Mouse (Mus musculus): ENCODE results near the gene Nfib. TPM values are rescaled to one million over a fixed set of nuclear protein-coding genes. Genes with fewer than 3 reads are reported as not detected.

Gene Nfib
- polyA plus RNA-seq, 1 experiment from 2014 or later: 86.0 TPM

DNA sequence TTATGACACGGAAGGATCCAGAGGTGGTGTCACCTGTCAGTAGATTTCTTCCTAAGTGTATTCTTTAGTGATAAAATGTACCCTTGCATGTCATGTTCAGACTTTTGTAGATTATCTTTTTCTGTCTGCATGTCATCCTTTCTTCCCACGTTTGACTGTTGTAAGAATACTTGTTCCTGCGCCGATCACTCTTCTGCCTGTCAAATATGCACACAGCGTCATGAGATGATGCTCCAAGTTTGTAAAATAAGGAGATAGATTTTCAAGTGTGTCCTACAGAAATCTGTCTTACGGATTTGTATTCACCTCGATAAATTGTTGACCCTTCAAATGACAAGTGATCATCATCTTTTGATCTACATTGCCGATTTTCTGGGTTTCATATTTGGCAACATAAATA, 190.6 kb downstream of the Nfib start:
- Histone ChIP-seq H3K4me2 (ENCODE audit: low read depth, low read length) (no peak overlapping the region), H3K27ac (replicated peaks; ENCODE audit: low read depth, low read length) (no peak overlapping the region), H3K36me3 (ENCODE audit: control insufficient read depth, insufficient read depth, low read length) (no peaks in the 10 kb centered on the region), H3K27me3 (replicated peaks; ENCODE audit: control insufficient read depth, insufficient read depth, low read length) (no peaks in the 10 kb centered on the region), H3K4me3 (ENCODE audit: low read depth, low read length) (no peak overlapping the region), H3K4me1 (ENCODE audit: control insufficient read depth, insufficient read depth, low read length) (peaks cover 23% of the 10 kb centered on the region), H3K9me3 (ENCODE audit: control insufficient read depth, low read length) (no peaks in the 10 kb centered on the region), H3K9ac (ENCODE audit: low read depth, low read length) (no peak overlapping the region)
- DNase-seq (ENCODE audit: low spot score): no peak
- no peak for ATAC-seq (ENCODE audit: low read depth)
- 86% methylated on average over 8 of the region's 8 CpGs for WGBS

DNA sequence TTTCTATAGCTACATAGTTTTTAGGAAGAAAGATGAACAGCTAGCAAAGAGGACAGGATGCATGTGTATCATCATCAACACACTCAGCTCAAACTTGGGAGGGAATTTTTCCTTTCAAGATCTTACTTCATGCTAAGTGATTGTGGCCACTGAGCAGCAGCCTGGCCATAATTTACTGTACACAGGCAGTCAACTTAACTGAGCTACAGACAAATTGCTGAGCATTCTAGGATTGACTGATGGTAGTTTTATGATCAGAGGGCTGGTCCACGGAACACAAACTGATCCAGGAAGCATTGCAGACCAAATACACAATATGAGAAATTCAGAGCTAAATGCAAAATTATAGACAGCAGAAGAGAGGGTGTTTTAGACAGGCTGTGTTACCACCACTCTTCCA, 191.2 kb downstream of the Nfib start:
- ATAC-seq (ENCODE audit: low read depth): no peak
- H3K9ac ChIP-seq (ENCODE audit: low read depth, low read length): no peak overlapping the region
- H3K4me1 ChIP-seq (ENCODE audit: control insufficient read depth, insufficient read depth, low read length): peaks cover 29% of the 10 kb centered on the region
- no peaks in the 10 kb centered on the region for H3K36me3 ChIP-seq (ENCODE audit: control insufficient read depth, insufficient read depth, low read length)
- no peak for DNase-seq (ENCODE audit: low spot score)
- no peaks in the 10 kb centered on the region for H3K9me3 ChIP-seq (ENCODE audit: control insufficient read depth, low read length)
- no peak overlapping the region for H3K27ac ChIP-seq (replicated peaks; ENCODE audit: low read depth, low read length)
- 67% methylated on average over 1 of the region's 1 CpGs for WGBS
- H3K4me3 ChIP-seq (ENCODE audit: low read depth, low read length): no peak overlapping the region
- no peak overlapping the region for H3K4me2 ChIP-seq (ENCODE audit: low read depth, low read length)
- H3K27me3 ChIP-seq (replicated peaks; ENCODE audit: control insufficient read depth, insufficient read depth, low read length): no peaks in the 10 kb centered on the region

DNA sequence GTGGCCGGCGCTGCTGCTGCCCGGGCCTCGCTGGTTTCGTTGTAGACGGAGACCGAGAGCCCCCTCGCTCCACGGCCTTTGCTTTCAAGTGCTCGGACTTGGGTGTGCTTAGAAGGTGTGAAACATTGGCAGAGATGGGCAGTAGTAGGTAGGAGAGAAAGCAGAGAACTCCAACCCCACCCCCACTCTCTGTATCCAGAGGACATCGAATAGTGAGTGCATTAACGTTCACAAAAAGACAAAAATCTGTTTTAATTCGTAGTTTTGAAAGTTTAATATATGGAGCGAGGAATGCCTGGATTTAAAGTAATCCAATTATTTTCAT, 192.2 kb downstream of the Nfib start:
- Histone ChIP-seq H3K27me3 (replicated peaks; ENCODE audit: control insufficient read depth, insufficient read depth, low read length) (no peaks in the 10 kb centered on the region), H3K4me2 (ENCODE audit: low read depth, low read length) (peak overlapping the region; percentile 93), H3K9me3 (ENCODE audit: control insufficient read depth, low read length) (no peaks in the 10 kb centered on the region), H3K36me3 (ENCODE audit: control insufficient read depth, insufficient read depth, low read length) (no peaks in the 10 kb centered on the region), H3K27ac (replicated peaks; ENCODE audit: low read depth, low read length) (peak overlapping the region; percentile 93), H3K4me3 (ENCODE audit: low read depth, low read length) (peak overlapping the region; percentile 51), H3K9ac (ENCODE audit: low read depth, low read length) (peak overlapping the region; percentile 81), H3K4me1 (ENCODE audit: control insufficient read depth, insufficient read depth, low read length) (peaks cover 35% of the 10 kb centered on the region)
- no peak for DNase-seq (ENCODE audit: low spot score)
- WGBS: under 1% methylated on average over 13 of the region's 14 CpGs
- ATAC-seq (ENCODE audit: low read depth): no peak

DNA sequence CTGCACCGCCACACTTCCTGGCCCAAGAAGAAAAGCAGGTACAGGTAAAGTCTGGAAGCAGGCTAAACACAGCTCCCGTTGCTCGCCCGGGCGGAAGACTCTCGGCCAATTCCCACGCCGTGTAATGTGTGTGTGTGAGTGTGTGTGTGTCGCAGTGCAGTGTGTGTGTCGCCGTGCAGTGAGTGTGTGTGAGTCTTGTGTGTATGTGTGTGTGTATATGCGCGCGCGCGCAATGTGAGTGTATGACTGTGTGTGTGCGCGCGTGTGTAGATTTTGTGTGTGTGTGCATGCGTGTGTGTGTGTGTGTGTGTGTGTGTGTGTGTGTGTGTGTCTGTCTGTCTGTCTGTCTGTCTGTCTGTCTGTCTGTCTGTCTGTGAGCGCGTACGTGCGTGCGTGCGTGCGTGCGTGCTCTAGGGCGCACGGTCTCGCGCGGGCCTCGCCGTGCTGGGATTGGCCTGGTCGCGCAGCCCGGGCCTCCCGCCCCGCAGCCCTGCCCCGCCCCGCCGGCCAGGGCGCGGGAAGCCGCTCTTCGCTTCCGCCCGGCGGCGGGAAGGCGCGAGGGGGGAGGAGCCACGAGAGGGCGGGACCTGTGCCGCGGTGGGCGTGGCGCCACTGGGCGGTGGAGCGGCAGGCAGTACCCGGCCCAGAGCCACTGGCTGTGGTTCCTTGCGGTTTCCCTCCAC, 192.7 kb downstream of the Nfib start:
- H3K27me3 ChIP-seq (replicated peaks; ENCODE audit: control insufficient read depth, insufficient read depth, low read length): no peaks in the 10 kb centered on the region
- H3K4me1 ChIP-seq (ENCODE audit: control insufficient read depth, insufficient read depth, low read length): peaks cover 40% of the 10 kb centered on the region
- peak overlapping the region; percentile 93 for H3K4me2 ChIP-seq (ENCODE audit: low read depth, low read length)
- H3K36me3 ChIP-seq (ENCODE audit: control insufficient read depth, insufficient read depth, low read length): no peaks in the 10 kb centered on the region
- DNase-seq (ENCODE audit: low spot score) (peak; percentile 96), ATAC-seq (ENCODE audit: low read depth) (peak; percentile 98)
- peak overlapping the region; percentile 81 for H3K9ac ChIP-seq (ENCODE audit: low read depth, low read length)
- H3K9me3 ChIP-seq (ENCODE audit: control insufficient read depth, low read length): no peaks in the 10 kb centered on the region
- peak overlapping the region; percentile 51 for H3K4me3 ChIP-seq (ENCODE audit: low read depth, low read length)
- WGBS: under 1% methylated on average over 32 of the region's 63 CpGs
- H3K27ac ChIP-seq (replicated peaks; ENCODE audit: low read depth, low read length): peak overlapping the region; percentile 93

DNA sequence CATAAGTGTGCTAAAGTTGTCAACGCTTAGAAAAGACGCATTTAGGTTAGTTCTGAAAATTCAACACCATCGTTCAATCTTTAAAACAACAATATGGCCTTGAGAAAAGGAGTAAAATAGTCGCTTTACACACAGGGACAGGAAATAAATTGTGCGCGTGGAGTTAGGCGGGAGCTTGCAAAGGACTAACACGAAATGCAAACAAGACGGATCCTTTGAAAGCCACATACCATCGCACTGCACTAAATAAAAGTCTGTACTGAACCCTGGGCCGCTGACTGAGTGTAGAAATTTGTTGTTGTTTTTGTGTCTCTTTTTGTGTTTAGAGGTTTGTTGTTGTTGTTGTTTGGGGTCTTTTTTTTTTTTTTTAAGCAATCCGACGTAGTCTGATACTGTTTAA, 193.2 kb downstream of the Nfib start:
- Histone ChIP-seq H3K4me3 (ENCODE audit: low read depth, low read length) (peak overlapping the region; percentile 51), H3K4me1 (ENCODE audit: control insufficient read depth, insufficient read depth, low read length) (peaks cover 43% of the 10 kb centered on the region)
- DNase-seq (ENCODE audit: low spot score): no peak

DNA sequence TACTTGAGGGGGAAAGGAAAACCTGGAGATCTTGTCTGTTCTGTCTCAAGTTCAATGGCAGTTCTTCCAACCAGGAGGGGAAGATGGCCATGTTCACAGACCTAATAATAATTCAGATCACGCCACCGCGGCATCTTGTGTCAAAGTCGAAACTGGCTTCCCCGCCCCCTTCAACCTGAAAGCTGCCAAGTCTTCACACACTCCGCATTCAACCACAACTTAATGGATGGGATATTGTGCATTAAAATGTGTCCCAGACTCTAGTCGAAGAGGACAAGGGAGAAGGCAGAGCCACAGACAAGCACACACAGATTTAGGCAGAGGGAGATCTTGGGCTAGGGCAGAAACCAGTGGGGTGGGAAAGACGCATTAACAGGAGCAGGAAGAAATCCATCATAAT, 194.0 kb downstream of the Nfib start:
- DNase-seq (ENCODE audit: low spot score) (peak; percentile 89), ATAC-seq (ENCODE audit: low read depth) (no peak)
- H3K27me3 ChIP-seq (replicated peaks; ENCODE audit: control insufficient read depth, insufficient read depth, low read length): no peaks in the 10 kb centered on the region
- peak overlapping the region; percentile 93 for H3K4me2 ChIP-seq (ENCODE audit: low read depth, low read length)
- peak overlapping the region; percentile 93 for H3K27ac ChIP-seq (replicated peaks; ENCODE audit: low read depth, low read length)
- 2% methylated on average over 8 of the region's 8 CpGs for WGBS
- no peaks in the 10 kb centered on the region for H3K9me3 ChIP-seq (ENCODE audit: control insufficient read depth, low read length)
- no peaks in the 10 kb centered on the region for H3K36me3 ChIP-seq (ENCODE audit: control insufficient read depth, insufficient read depth, low read length)
- peaks cover 43% of the 10 kb centered on the region for H3K4me1 ChIP-seq (ENCODE audit: control insufficient read depth, insufficient read depth, low read length)
- peak overlapping the region; percentile 51 for H3K4me3 ChIP-seq (ENCODE audit: low read depth, low read length)
- H3K9ac ChIP-seq (ENCODE audit: low read depth, low read length): peak overlapping the region; percentile 81

More for the DNA sequence above, 193.2 kb downstream of the Nfib start:
- Histone ChIP-seq H3K4me2 (ENCODE audit: low read depth, low read length) (peak overlapping the region; percentile 93), H3K27me3 (replicated peaks; ENCODE audit: control insufficient read depth, insufficient read depth, low read length) (no peaks in the 10 kb centered on the region), H3K9me3 (ENCODE audit: control insufficient read depth, low read length) (no peaks in the 10 kb centered on the region), H3K9ac (ENCODE audit: low read depth, low read length) (peak overlapping the region; percentile 81), H3K36me3 (ENCODE audit: control insufficient read depth, insufficient read depth, low read length) (no peaks in the 10 kb centered on the region), H3K27ac (replicated peaks; ENCODE audit: low read depth, low read length) (peak overlapping the region; percentile 93)
- ATAC-seq (ENCODE audit: low read depth): no peak
- 2% methylated on average over 13 of the region's 13 CpGs for WGBS

DNA sequence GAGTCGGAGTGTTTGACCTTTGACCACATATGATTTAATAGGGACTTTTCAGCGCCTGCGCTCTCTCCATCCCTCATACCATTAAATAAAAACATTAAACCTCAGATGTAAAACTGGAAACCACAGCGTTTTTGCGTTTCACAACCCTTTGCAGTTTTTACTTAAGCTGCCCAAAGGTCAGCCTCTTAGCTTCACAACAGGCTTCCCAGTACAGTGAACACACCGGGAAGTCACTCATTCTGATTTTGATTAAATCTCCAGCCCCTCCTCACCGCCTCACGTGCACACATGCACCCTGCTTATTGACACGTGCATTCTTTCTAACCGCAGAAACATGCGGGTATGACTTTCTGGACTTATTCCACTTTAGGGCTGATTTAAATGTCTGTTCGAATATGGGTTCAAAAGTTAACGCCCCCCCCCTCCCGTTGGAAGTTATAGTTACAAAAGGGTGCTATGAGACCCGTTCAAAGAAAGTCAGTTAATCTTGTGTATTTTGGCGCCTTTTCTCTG, 194.5 kb downstream of the Nfib start:
- peak overlapping the region; percentile 81 for H3K9ac ChIP-seq (ENCODE audit: low read depth, low read length)

DNA sequence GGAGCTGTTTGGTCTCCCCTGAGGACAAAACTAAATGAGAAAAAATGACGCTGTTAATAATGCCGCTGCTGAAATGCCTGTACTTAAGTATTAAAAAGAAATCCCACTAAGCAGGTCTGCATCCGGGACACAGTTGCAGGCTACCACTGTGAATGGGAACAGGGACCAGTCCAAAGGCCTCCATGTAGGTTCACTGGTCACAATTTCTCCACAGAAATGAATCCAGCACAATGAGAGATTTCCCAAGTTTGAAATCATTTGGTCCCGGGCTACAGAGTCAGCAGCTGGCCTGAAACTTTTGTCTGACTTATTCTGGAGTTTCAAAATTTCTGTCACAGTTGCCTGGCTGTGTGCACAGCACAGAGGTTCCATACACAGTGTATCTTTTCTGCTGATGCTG, 195.8 kb downstream of the Nfib start:
- ATAC-seq (ENCODE audit: low read depth): no peak
- Histone ChIP-seq H3K4me3 (ENCODE audit: low read depth, low read length) (no peak overlapping the region), H3K36me3 (ENCODE audit: control insufficient read depth, insufficient read depth, low read length) (no peaks in the 10 kb centered on the region), H3K4me1 (ENCODE audit: control insufficient read depth, insufficient read depth, low read length) (peaks cover 43% of the 10 kb centered on the region), H3K9ac (ENCODE audit: low read depth, low read length) (peak overlapping the region; percentile 26; the same call in 1 of the 2 replicates), H3K4me2 (ENCODE audit: low read depth, low read length) (peak overlapping the region; percentile 89), H3K27ac (replicated peaks; ENCODE audit: low read depth, low read length) (peak overlapping the region; percentile 100), H3K9me3 (ENCODE audit: control insufficient read depth, low read length) (no peaks in the 10 kb centered on the region), H3K27me3 (replicated peaks; ENCODE audit: control insufficient read depth, insufficient read depth, low read length) (no peaks in the 10 kb centered on the region)
- WGBS: 25% methylated on average over 4 of the region's 4 CpGs
- DNase-seq (ENCODE audit: low spot score): no peak

More for the DNA sequence above, 194.5 kb downstream of the Nfib start:
- 3% methylated on average over 16 of the region's 16 CpGs for WGBS
- H3K4me1 ChIP-seq (ENCODE audit: control insufficient read depth, insufficient read depth, low read length): peaks cover 43% of the 10 kb centered on the region
- peak overlapping the region; percentile 51 for H3K4me3 ChIP-seq (ENCODE audit: low read depth, low read length)
- ATAC-seq (ENCODE audit: low read depth) (no peak), DNase-seq (ENCODE audit: low spot score) (no peak)
- peak overlapping the region; percentile 93 for H3K4me2 ChIP-seq (ENCODE audit: low read depth, low read length)
- H3K36me3 ChIP-seq (ENCODE audit: control insufficient read depth, insufficient read depth, low read length): no peaks in the 10 kb centered on the region
- H3K27me3 ChIP-seq (replicated peaks; ENCODE audit: control insufficient read depth, insufficient read depth, low read length): no peaks in the 10 kb centered on the region
- H3K27ac ChIP-seq (replicated peaks; ENCODE audit: low read depth, low read length): peak overlapping the region; percentile 93
- no peaks in the 10 kb centered on the region for H3K9me3 ChIP-seq (ENCODE audit: control insufficient read depth, low read length)

All from embryonic facial prominence, embryonic 14.5 days (tissue).